Mouse (Mus musculus): ENCODE measurements around the gene Gvin1.

DNA sequence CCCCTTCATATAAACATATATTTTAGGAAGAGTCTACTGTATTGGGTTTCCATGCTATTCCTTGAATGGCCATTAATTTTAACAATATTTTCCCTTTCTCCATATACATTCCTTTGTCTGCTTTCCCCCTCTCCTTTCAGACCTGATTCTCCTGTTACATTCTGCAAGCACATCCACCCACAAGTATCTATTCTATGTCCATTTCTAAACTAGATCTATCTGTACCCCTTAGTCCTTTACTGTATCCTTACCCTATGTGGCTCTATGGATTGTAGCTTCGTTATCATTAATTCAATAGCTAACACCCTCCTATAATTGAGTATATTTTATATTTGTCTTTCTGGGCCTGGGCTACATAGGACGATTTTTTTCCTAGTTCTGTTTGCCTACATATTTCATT, 33.1 kb upstream of the Gvin1 start:
- TF ChIP-seq EP300 (optimal IDR thresholded peaks at IDR 0.05): no peak
- no peak for TF ChIP-seq CTCF (IDR thresholded peaks at IDR 0.05; ENCODE audit: low read depth)

Measured in stomach, postnatal 0 days (tissue).